Mouse (Mus musculus) stomach, embryonic 14.5 days (tissue): ENCODE data around the gene Pipox. TPM values are rescaled to one million over a fixed set of nuclear protein-coding genes. Genes with fewer than 3 reads are reported as not detected.

Source experiments
- ATAC-seq: fragments of 200-750 bp; cut with Nextera tagmentation; 2 replicates; pipeline ENCODE4 v1.8.0; 2017; ENCODE audit warnings: low read depth, moderate TSS enrichment; ENCODE audit not compliant: insufficient number of reproducible peaks, insufficient read depth, low FRiP score
- H3K27ac ChIP-seq: fragments of 300-500 bp; sonication (generic); 2 replicates; pipeline ENCODE4 v1.5.1; 2014; ENCODE audit warnings: mild to moderate bottlenecking, low read length, moderate library complexity, mixed read lengths
- H3K27me3 ChIP-seq: fragments of 300-500 bp; sonication (generic); 2 replicates; pipeline ENCODE4 v1.6.1; 2014; ENCODE audit warnings: low read length, control low read depth, mixed read lengths; ENCODE audit not compliant: control insufficient read depth, insufficient read depth
- H3K36me3 ChIP-seq: fragments of 300-500 bp; sonication (generic); 2 replicates; pipeline ENCODE4 v1.6.1; 2014; ENCODE audit warnings: mild to moderate bottlenecking, control low read depth, low read length, moderate library complexity, mixed read lengths; ENCODE audit not compliant: control insufficient read depth, insufficient read depth
- H3K4me1 ChIP-seq: fragments of 300-500 bp; sonication (generic); 2 replicates; pipeline ENCODE4 v1.6.1; 2014; ENCODE audit warnings: low read length, control low read depth, mixed read lengths; ENCODE audit not compliant: control insufficient read depth, insufficient read depth
- H3K4me2 ChIP-seq: fragments of 300-500 bp; sonication (generic); replicated peaks from 2 replicates; pipeline ENCODE4 v1.6.1; 2014; ENCODE audit warnings: low read depth, low read length, control low read depth
- H3K4me3 ChIP-seq: fragments of 300-500 bp; sonication (generic); 2 replicates; pipeline ENCODE4 v1.5.1; 2014; ENCODE audit warnings: low read depth, low read length, control low read depth
- H3K9ac ChIP-seq: fragments of 300-500 bp; sonication (generic); replicated peaks from 2 replicates; pipeline ENCODE4 v1.6.1; 2014; ENCODE audit warnings: low read depth, mild to moderate bottlenecking, control low read depth, low read length, moderate library complexity, mixed read lengths
- H3K9me3 ChIP-seq: fragments of 300-500 bp; sonication (generic); 2 replicates; pipeline ENCODE4 v1.6.1; 2016; ENCODE audit warnings: low read depth, low read length, control low read depth; ENCODE audit not compliant: control insufficient read depth
- WGBS: fragments of 180-500 bp; shearing (Covaris S2); extraction: QIAGEN DNeasy Blood & Tissue Kit; methylation state at CpG from one replicate; pipeline ENCODE4 v1.1.7; 2014; 5-methylcytosine and 5-hydroxymethylcytosine counted together
- polyA plus RNA-seq: library from polyadenylated mRNA; unstranded; fragments of >200 nt; fragmentation: Nextera tagmentation; extraction: Ambion mirVana; gene quantifications from 2 replicates; pipeline ENCODE4 v1.2.1, GENCODE M21; 2014

The Pipox gene
- polyA plus RNA-seq, 1 experiment from 2014 or later, result 13.4 TPM

- Histone ChIP-seq H3K27ac (no peak overlapping the region), H3K9me3 (no peaks in the 10 kb centered on the region), H3K4me2 (no peak overlapping the region), H3K9ac (no peak overlapping the region), H3K36me3 (peaks cover 38% of the 10 kb centered on the region), H3K4me3 (no peak overlapping the region), H3K4me1 (peaks cover 5% of the 10 kb centered on the region; the same call in 1 of the 2 replicates), H3K27me3 (no peaks in the 10 kb centered on the region)
- 74% methylated on average over 4 of the region's 4 CpGs for WGBS
- ATAC-seq, result no peak
Measured at GRCm38 (mm10) chr11:77843906-77844200, 50.0 kb downstream of the Pipox start.

DNA sequence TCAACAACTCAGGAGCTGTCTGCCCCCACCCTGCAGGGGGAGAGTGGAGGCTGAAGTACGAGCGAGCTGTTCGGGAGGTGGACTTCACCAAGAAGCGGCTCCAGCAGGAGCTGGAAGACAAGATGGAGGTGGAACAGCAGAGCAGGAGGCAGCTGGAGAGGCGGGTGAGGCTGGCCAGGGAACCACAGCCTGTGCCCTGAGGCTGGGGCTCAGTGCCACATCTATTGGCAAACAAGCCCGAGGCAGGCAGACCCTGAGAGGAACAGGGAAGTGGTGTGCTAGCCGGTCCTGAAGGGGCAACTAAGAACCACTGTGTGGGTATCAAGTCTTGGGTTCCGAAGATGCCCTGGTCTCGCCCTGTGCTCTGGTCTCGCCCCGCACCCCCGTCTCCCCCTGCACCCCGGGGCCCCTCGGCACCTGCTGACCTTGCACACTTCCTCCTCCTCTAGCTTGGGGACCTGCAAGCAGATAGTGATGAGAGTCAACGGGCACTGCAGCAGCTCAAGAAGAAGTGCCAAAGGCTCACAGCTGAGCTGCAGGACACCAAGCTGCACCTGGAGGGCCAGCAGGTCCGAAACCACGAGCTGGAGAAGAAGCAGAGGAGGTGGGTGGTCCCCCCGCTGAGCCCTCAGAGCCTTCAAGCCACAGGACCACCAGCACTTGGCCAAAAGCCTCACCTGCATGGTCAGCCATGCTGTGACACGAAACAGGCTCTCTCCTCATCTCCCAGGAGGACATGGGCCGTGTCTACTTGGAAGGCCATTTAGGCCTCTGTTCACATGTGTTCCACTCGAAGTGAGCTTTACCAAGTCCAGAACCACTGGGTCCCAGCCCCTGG lies 50.6 kb downstream of the Pipox start:
- no peak for ATAC-seq
- WGBS, result 86% methylated on average over 21 of the region's 21 CpGs
- Histone ChIP-seq H3K9me3 (no peaks in the 10 kb centered on the region), H3K4me3 (no peak overlapping the region), H3K4me1 (peaks cover 5% of the 10 kb centered on the region; the same call in 1 of the 2 replicates), H3K36me3 (peaks cover 38% of the 10 kb centered on the region), H3K9ac (no peak overlapping the region), H3K27me3 (no peaks in the 10 kb centered on the region), H3K4me2 (no peak overlapping the region), H3K27ac (no peak overlapping the region)

GRCm38 (mm10) chr11:77840523-77841245 lies 53.2 kb downstream of the Pipox start:
- H3K27ac ChIP-seq, result no peak overlapping the region
- 75% methylated on average over 16 of the region's 16 CpGs for WGBS
- H3K9me3 ChIP-seq, result no peaks in the 10 kb centered on the region
- no peak overlapping the region for H3K4me2 ChIP-seq
- H3K4me3 ChIP-seq, result no peak overlapping the region
- H3K27me3 ChIP-seq, result no peaks in the 10 kb centered on the region
- no peak for ATAC-seq
- peaks cover 10% of the 10 kb centered on the region for H3K4me1 ChIP-seq
- H3K9ac ChIP-seq, result no peak overlapping the region
- peaks cover 24% of the 10 kb centered on the region for H3K36me3 ChIP-seq

DNA sequence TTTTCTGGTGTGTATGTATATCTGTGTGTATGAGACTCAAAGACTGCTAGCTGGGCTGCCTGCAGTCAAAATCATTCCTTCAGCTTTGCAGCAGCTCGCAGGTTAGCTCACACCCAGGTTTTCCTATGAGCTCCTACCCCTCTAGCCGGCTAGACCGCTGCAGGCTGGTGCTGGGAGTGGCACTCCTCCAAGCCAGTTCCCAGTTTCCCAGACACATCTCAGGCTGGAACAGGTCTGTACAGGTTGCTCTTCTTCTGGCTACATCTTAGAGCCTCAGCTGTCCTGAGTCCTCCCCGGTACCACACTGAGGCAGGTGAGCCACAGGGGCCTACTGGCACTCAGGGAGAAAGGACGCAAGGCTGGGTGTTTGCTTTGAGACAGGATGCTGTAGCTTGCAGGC lies 56.0 kb downstream of the Pipox start:
- H3K27ac ChIP-seq, result no peak overlapping the region
- H3K27me3 ChIP-seq, result no peaks in the 10 kb centered on the region
- no peak for ATAC-seq
- WGBS, result 63% methylated on average over 5 of the region's 5 CpGs
- no peak overlapping the region for H3K4me3 ChIP-seq
- H3K4me2 ChIP-seq, result no peak overlapping the region
- H3K36me3 ChIP-seq, result peaks cover 20% of the 10 kb centered on the region; the same call in 1 of the 2 replicates
- H3K9ac ChIP-seq, result no peak overlapping the region
- H3K4me1 ChIP-seq, result peaks cover 10% of the 10 kb centered on the region
- no peaks in the 10 kb centered on the region for H3K9me3 ChIP-seq

DNA sequence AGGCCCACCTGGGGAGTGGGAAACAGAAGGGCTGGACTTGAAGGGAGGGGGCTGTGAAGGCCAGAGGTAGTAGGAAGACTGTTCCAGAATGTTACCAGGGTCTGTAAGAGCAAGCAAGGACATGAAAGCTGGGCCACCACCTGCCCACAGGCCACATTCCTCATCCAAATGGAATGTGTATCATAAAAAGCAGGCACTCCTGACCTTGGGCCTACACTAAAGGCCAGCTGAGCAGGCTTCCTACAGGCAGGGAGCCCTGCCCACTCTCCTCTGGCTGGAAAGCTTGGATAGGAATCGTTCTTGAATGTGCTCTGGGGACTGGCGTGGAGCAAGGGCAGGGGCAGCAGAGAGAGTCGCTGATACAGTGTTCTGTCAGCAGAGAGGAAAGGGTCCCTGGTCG lies 57.1 kb downstream of the Pipox start:
- Histone ChIP-seq H3K4me2 (no peak overlapping the region), H3K36me3 (peaks cover 20% of the 10 kb centered on the region; the same call in 1 of the 2 replicates), H3K9ac (no peak overlapping the region), H3K27ac (peak overlapping the region; percentile 18; the same call in 1 of the 2 replicates), H3K9me3 (no peaks in the 10 kb centered on the region), H3K4me3 (no peak overlapping the region), H3K4me1 (peaks cover 10% of the 10 kb centered on the region), H3K27me3 (no peaks in the 10 kb centered on the region)
- no peak for ATAC-seq
- 42% methylated on average over 4 of the region's 4 CpGs for WGBS

DNA sequence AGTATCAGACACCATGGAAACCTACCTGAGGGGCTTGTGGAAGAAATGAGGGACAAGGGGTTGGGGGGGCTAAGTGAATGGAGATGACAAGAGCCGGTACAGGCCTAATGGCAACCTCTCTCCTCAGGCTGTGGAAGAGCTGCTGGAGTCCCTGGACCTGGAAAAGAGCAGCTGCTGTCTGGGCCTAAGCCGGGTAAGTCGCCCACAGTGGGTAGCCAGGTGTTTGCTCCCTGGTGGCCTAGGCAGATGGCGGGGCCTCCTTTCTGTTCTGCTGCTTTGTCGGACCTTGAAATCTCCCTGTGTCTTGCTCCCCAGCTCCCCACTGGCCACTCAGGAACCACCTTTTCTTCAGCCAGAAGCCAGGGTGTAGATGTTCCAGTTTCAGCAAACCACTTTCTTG lies 57.6 kb downstream of the Pipox start:
- Histone ChIP-seq H3K27me3 (no peaks in the 10 kb centered on the region), H3K9me3 (no peaks in the 10 kb centered on the region), H3K27ac (peak overlapping the region; percentile 18; the same call in 1 of the 2 replicates), H3K9ac (no peak overlapping the region), H3K4me3 (no peak overlapping the region), H3K4me2 (no peak overlapping the region), H3K36me3 (peaks cover 16% of the 10 kb centered on the region; the same call in 1 of the 2 replicates), H3K4me1 (peaks cover 10% of the 10 kb centered on the region)
- ATAC-seq, result no peak
- 79% methylated on average over 5 of the region's 5 CpGs for WGBS

DNA sequence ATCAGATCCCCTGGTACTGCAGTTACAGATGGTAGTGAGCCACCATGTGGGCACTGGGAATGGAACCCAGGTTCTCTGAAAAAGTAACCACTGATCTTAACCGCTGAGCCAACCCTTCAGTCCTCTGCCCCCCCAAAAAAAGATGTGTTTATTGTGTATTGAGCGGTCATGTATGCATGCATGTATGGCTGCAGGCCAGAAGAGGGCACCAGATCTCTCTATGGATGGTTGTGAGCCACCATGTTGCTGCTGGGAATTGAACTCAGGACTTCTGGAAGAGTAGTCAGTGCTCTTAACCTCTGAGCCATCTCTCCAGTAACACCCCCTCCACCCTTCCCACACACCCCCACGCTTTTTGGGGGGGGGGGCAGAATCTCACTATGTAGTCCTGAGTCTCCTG lies 58.8 kb downstream of the Pipox start:
- peaks cover 16% of the 10 kb centered on the region; the same call in 1 of the 2 replicates for H3K36me3 ChIP-seq
- ATAC-seq, result no peak
- H3K4me2 ChIP-seq, result no peak overlapping the region
- H3K27ac ChIP-seq, result no peak overlapping the region
- WGBS, result 96% methylated on average over 3 of the region's 3 CpGs
- H3K9me3 ChIP-seq, result no peaks in the 10 kb centered on the region
- no peak overlapping the region for H3K4me3 ChIP-seq
- peaks cover 7% of the 10 kb centered on the region for H3K4me1 ChIP-seq
- H3K9ac ChIP-seq, result no peak overlapping the region
- H3K27me3 ChIP-seq, result no peaks in the 10 kb centered on the region

DNA sequence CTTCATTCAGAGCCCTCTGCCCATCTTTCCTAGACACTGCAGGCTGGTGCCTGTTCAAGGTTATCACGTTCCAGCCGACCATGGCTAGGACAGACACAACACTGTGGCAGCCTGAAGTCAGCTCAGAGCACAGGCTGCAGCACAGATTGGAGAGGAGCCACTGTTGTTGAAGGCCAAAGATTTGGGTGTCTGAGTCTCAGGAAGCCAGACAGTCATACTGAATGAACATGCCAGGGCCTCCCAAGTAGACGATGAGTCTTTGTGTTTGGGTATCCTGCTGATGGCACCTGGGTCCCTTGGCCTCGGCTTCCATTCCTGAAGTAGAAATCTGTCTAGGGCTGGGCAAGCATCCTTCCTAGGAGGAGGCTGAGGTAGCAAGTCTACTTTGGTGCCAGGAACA lies 61.4 kb downstream of the Pipox start:
- H3K4me3 ChIP-seq, result no peak overlapping the region
- ATAC-seq, result no peak
- H3K4me2 ChIP-seq, result no peak overlapping the region
- no peaks in the 10 kb centered on the region for H3K27me3 ChIP-seq
- H3K4me1 ChIP-seq, result peaks cover 6% of the 10 kb centered on the region; the same call in 1 of the 2 replicates
- H3K9ac ChIP-seq, result no peak overlapping the region
- H3K27ac ChIP-seq, result no peak overlapping the region
- H3K9me3 ChIP-seq, result no peaks in the 10 kb centered on the region
- H3K36me3 ChIP-seq, result peaks cover 22% of the 10 kb centered on the region; the same call in 1 of the 2 replicates
- 80% methylated on average over 4 of the region's 4 CpGs for WGBS
